Mouse (Mus musculus) testis, adult 2 months (tissue): ENCODE results near the gene Gm826.

Experiments
- CTCF ChIP-seq: fragments of 200-500 bp; IDR thresholded peaks from 2 replicates; pipeline ENCODE4 v1.5.1; 2012; ENCODE audit warnings: low read depth, mild to moderate bottlenecking, inconsistent platforms, low read length, moderate library complexity; ENCODE audit not compliant: control insufficient read depth, insufficient read depth, insufficient replicate concordance
- POLR2A ChIP-seq: fragments of 200-500 bp; IDR thresholded peaks from 2 replicates; pipeline ENCODE4 v1.6.1; 2012; ENCODE audit warnings: low read depth, mild to moderate bottlenecking, inconsistent platforms, low read length, moderate library complexity; ENCODE audit not compliant: control insufficient read depth

GRCm38 (mm10) chr2:160366111-160366979 is 32.4 kb upstream of the Gm826 start:
- TF ChIP-seq POLR2A (no peak), CTCF (no peak)
